Mouse (Mus musculus): ENCODE measurements around the gene Zfp1. TPM values are rescaled to one million over a fixed set of nuclear protein-coding genes. Genes with fewer than 3 reads are reported as not detected.
A peak's percentile ranks its signal among the peaks of the same experiment; 100 is the strongest.
"Not testable (repeated sequence)": the region's sequence is repeated elsewhere in the genome, so short reads cannot be mapped to it uniquely, and the experiment has no call there.

Zfp1 gene
- polyA plus RNA-seq, 1 experiment from 2014 or later: 17.5 TPM

GRCm38 (mm10) chr8:111631589-111631988 is 11.6 kb upstream of the Zfp1 start:
- 88% methylated on average over 8 of the region's 8 CpGs for WGBS
- Histone ChIP-seq H3K27me3 (ENCODE audit: control insufficient read depth, insufficient read depth, low read length) (no peaks in the 10 kb centered on the region), H3K4me3 (ENCODE audit: control insufficient read depth in 1 of 2, insufficient read depth in 1 of 2, low read depth in 1 of 2, low read length in 2 of 2) (no peak overlapping the region), H3K9ac (ENCODE audit: low read length) (no peak overlapping the region), H3K9me3 (ENCODE audit: control insufficient read depth, low read length) (no peaks in the 10 kb centered on the region), H3K27ac (replicated peaks in 1 of 2; ENCODE audit: control insufficient read depth in 1 of 2, insufficient read depth in 1 of 2, low read depth in 2 of 2, low read length in 2 of 2) (no peak overlapping the region), H3K4me1 (ENCODE audit: control insufficient read depth in 2 of 2, insufficient read depth in 2 of 2, low read length in 2 of 2) (peaks cover 0 to 5% of the 10 kb centered on the region in 2 experiments; a peak in 1 of 4 replicates), H3K36me3 (ENCODE audit: control insufficient read depth, insufficient read depth, low read length) (peaks cover 2% of the 10 kb centered on the region; the same call in 1 of the 2 replicates), H3K4me2 (ENCODE audit: low read length) (no peak overlapping the region)
- no peak for ATAC-seq (ENCODE audit: insufficient number of reproducible peaks, insufficient read depth, low FRiP score, low read depth)

- no peaks in the 10 kb centered on the region for H3K9me3 ChIP-seq (ENCODE audit: control insufficient read depth, low read length)
- ATAC-seq (ENCODE audit: insufficient number of reproducible peaks, insufficient read depth, low FRiP score, low read depth): no peak
- H3K36me3 ChIP-seq (ENCODE audit: control insufficient read depth, insufficient read depth, low read length): peaks cover 2% of the 10 kb centered on the region; the same call in 1 of the 2 replicates
- H3K27me3 ChIP-seq (ENCODE audit: control insufficient read depth, insufficient read depth, low read length): no peaks in the 10 kb centered on the region
- no peak overlapping the region for H3K4me2 ChIP-seq (ENCODE audit: low read length)
- peaks cover 0 to 5% of the 10 kb centered on the region in 2 experiments; a peak in 1 of 4 replicates for H3K4me1 ChIP-seq (ENCODE audit: control insufficient read depth in 2 of 2, insufficient read depth in 2 of 2, low read length in 2 of 2)
- H3K9ac ChIP-seq (ENCODE audit: low read length): no peak overlapping the region
- 97% methylated on average over 3 of the region's 3 CpGs for WGBS
- H3K27ac ChIP-seq (replicated peaks in 1 of 2; ENCODE audit: control insufficient read depth in 1 of 2, insufficient read depth in 1 of 2, low read depth in 2 of 2, low read length in 2 of 2): no peak overlapping the region
- H3K4me3 ChIP-seq (ENCODE audit: control insufficient read depth in 1 of 2, insufficient read depth in 1 of 2, low read depth in 1 of 2, low read length in 2 of 2): no peak overlapping the region
Observed at GRCm38 (mm10) chr8:111632976-111633375, 10.2 kb upstream of the Zfp1 start.

- Histone ChIP-seq H3K4me2 (ENCODE audit: low read length) (no peak overlapping the region), H3K36me3 (ENCODE audit: control insufficient read depth, insufficient read depth, low read length) (no peaks in the 10 kb centered on the region), H3K9me3 (ENCODE audit: control insufficient read depth, low read length) (no peaks in the 10 kb centered on the region), H3K27me3 (ENCODE audit: control insufficient read depth, insufficient read depth, low read length) (no peaks in the 10 kb centered on the region), H3K4me1 (ENCODE audit: control insufficient read depth in 2 of 2, insufficient read depth in 2 of 2, low read length in 2 of 2) (peaks cover 5% of the 10 kb centered on the region in 2 experiments; a peak in 2 of 4 replicates), H3K27ac (replicated peaks in 1 of 2; ENCODE audit: control insufficient read depth in 1 of 2, insufficient read depth in 1 of 2, low read depth in 2 of 2, low read length in 2 of 2) (no peak overlapping the region), H3K4me3 (ENCODE audit: control insufficient read depth in 1 of 2, insufficient read depth in 1 of 2, low read depth in 1 of 2, low read length in 2 of 2) (no peak overlapping the region), H3K9ac (ENCODE audit: low read length) (no peak overlapping the region)
- no peak for ATAC-seq (ENCODE audit: insufficient number of reproducible peaks, insufficient read depth, low FRiP score, low read depth)
Observed at GRCm38 (mm10) chr8:111638086-111638485, 5.1 kb upstream of the Zfp1 start.

GRCm38 (mm10) chr8:111641064-111641463 is 2.1 kb upstream of the Zfp1 start:
- 95% methylated on average over 2 of the region's 2 CpGs for WGBS
- Histone ChIP-seq H3K36me3 (ENCODE audit: control insufficient read depth, insufficient read depth, low read length) (no peaks in the 10 kb centered on the region), H3K4me2 (ENCODE audit: low read length) (no peak overlapping the region), H3K27me3 (ENCODE audit: control insufficient read depth, insufficient read depth, low read length) (no peaks in the 10 kb centered on the region), H3K4me3 (ENCODE audit: control insufficient read depth in 1 of 2, insufficient read depth in 1 of 2, low read depth in 1 of 2, low read length in 2 of 2) (no peak overlapping the region), H3K9me3 (ENCODE audit: control insufficient read depth, low read length) (no peaks in the 10 kb centered on the region), H3K9ac (ENCODE audit: low read length) (no peak overlapping the region), H3K4me1 (ENCODE audit: control insufficient read depth in 2 of 2, insufficient read depth in 2 of 2, low read length in 2 of 2) (peaks cover 5 to 9% of the 10 kb centered on the region in 2 experiments; a peak in 3 of 4 replicates), H3K27ac (replicated peaks in 1 of 2; ENCODE audit: control insufficient read depth in 1 of 2, insufficient read depth in 1 of 2, low read depth in 2 of 2, low read length in 2 of 2) (no peak overlapping the region)
- ATAC-seq (ENCODE audit: insufficient number of reproducible peaks, insufficient read depth, low FRiP score, low read depth): no peak

GRCm38 (mm10) chr8:111642496-111642895 is 705 bp upstream of the Zfp1 start:
- Histone ChIP-seq H3K27me3 (ENCODE audit: control insufficient read depth, insufficient read depth, low read length) (no peaks in the 10 kb centered on the region), H3K27ac (replicated peaks in 1 of 2; ENCODE audit: control insufficient read depth in 1 of 2, insufficient read depth in 1 of 2, low read depth in 2 of 2, low read length in 2 of 2) (peak overlapping the region; percentile 93 to 94), H3K4me1 (ENCODE audit: control insufficient read depth in 2 of 2, insufficient read depth in 2 of 2, low read length in 2 of 2) (peaks cover 5 to 9% of the 10 kb centered on the region in 2 experiments; a peak in 3 of 4 replicates), H3K9me3 (ENCODE audit: control insufficient read depth, low read length) (no peaks in the 10 kb centered on the region), H3K9ac (ENCODE audit: low read length) (peak overlapping the region; percentile 90), H3K4me2 (ENCODE audit: low read length) (peak overlapping the region; percentile 73), H3K4me3 (ENCODE audit: control insufficient read depth in 1 of 2, insufficient read depth in 1 of 2, low read depth in 1 of 2, low read length in 2 of 2) (peak overlapping the region; percentile 69 to 92; a peak in 3 of 4 replicates), H3K36me3 (ENCODE audit: control insufficient read depth, insufficient read depth, low read length) (no peaks in the 10 kb centered on the region)
- ATAC-seq (ENCODE audit: insufficient number of reproducible peaks, insufficient read depth, low FRiP score, low read depth): no peak
- WGBS: 29% methylated on average over 5 of the region's 5 CpGs

- ATAC-seq (ENCODE audit: insufficient number of reproducible peaks, insufficient read depth, low FRiP score, low read depth): no peak
- no peaks in the 10 kb centered on the region for H3K27me3 ChIP-seq (ENCODE audit: control insufficient read depth, insufficient read depth, low read length)
- WGBS: 8% methylated on average over 5 of the region's 5 CpGs
Observed at GRCm38 (mm10) chr8:111642939-111643263, 300 bp upstream of the Zfp1 start.

GRCm38 (mm10) chr8:111644286-111645051 is 1.3 kb downstream of the Zfp1 start:
- not testable (repeated sequence) for H3K9me3 ChIP-seq (ENCODE audit: control insufficient read depth, low read length); H3K27me3 ChIP-seq (ENCODE audit: control insufficient read depth, insufficient read depth, low read length); H3K36me3 ChIP-seq (ENCODE audit: control insufficient read depth, insufficient read depth, low read length); ATAC-seq (ENCODE audit: insufficient number of reproducible peaks, insufficient read depth, low FRiP score, low read depth)
- Histone ChIP-seq H3K27ac (replicated peaks in 1 of 2; ENCODE audit: control insufficient read depth in 1 of 2, insufficient read depth in 1 of 2, low read depth in 2 of 2, low read length in 2 of 2) (peak overlapping the region; percentile 54 to 93), H3K4me3 (ENCODE audit: control insufficient read depth in 1 of 2, insufficient read depth in 1 of 2, low read depth in 1 of 2, low read length in 2 of 2) (peak overlapping the region; percentile 69 to 92), H3K4me1 (ENCODE audit: control insufficient read depth in 2 of 2, insufficient read depth in 2 of 2, low read length in 2 of 2) (peaks cover 5 to 13% of the 10 kb centered on the region in 2 experiments; a peak in 3 of 4 replicates), H3K4me2 (ENCODE audit: low read length) (peak overlapping the region; percentile 73), H3K9ac (ENCODE audit: low read length) (peak overlapping the region; percentile 90)
- WGBS: 60% methylated on average over 12 of the region's 12 CpGs

More at GRCm38 (mm10) chr8:111642939-111643263, 300 bp upstream of the Zfp1 start:
- peak overlapping the region; percentile 69 to 92; a peak in 3 of 4 replicates for H3K4me3 ChIP-seq (ENCODE audit: control insufficient read depth in 1 of 2, insufficient read depth in 1 of 2, low read depth in 1 of 2, low read length in 2 of 2)
- H3K9me3 ChIP-seq (ENCODE audit: control insufficient read depth, low read length): no peaks in the 10 kb centered on the region
- H3K4me1 ChIP-seq (ENCODE audit: control insufficient read depth in 2 of 2, insufficient read depth in 2 of 2, low read length in 2 of 2): peaks cover 5 to 9% of the 10 kb centered on the region in 2 experiments; a peak in 3 of 4 replicates
- H3K9ac ChIP-seq (ENCODE audit: low read length): peak overlapping the region; percentile 90
- peak overlapping the region; percentile 93 to 94 for H3K27ac ChIP-seq (replicated peaks in 1 of 2; ENCODE audit: control insufficient read depth in 1 of 2, insufficient read depth in 1 of 2, low read depth in 2 of 2, low read length in 2 of 2)
- peak overlapping the region; percentile 73 for H3K4me2 ChIP-seq (ENCODE audit: low read length)
- no peaks in the 10 kb centered on the region for H3K36me3 ChIP-seq (ENCODE audit: control insufficient read depth, insufficient read depth, low read length)
